Mouse (Mus musculus) E14TG2a.4 (cell line): ENCODE data around the gene Nfkb2.

ENCODE experiments used
- H3K27me3 ChIP-seq: 2 replicates; pipeline ENCODE4 v1.6.1; 2014; ENCODE audit warnings: low read length, control low read depth; ENCODE audit not compliant: insufficient read depth
- H3K36me3 ChIP-seq: 2 replicates; pipeline ENCODE4 v1.6.1; 2014; ENCODE audit warnings: low read length, control low read depth; ENCODE audit not compliant: insufficient read depth
- H3K4me1 ChIP-seq: replicated peaks from 2 replicates; pipeline ENCODE4 v1.6.1; 2014; ENCODE audit warnings: low read depth, low read length, control low read depth
- H3K4me3 ChIP-seq: replicated peaks from 2 replicates; pipeline ENCODE4 v1.5.1; 2014; ENCODE audit warnings: mild to moderate bottlenecking, low read length
- H3K9me3 ChIP-seq: 2 replicates; pipeline ENCODE4 v1.6.1; 2014; ENCODE audit warnings: low read length, control low read depth
- CTCF ChIP-seq: conservative IDR thresholded peaks from 2 replicates; pipeline ENCODE4 v1.5.1; 2014; ENCODE audit warnings: low read length
- NANOG ChIP-seq: IDR thresholded peaks from 2 replicates; pipeline ENCODE4 v1.6.1; 2014; ENCODE audit warnings: borderline replicate concordance, low read length, mixed read lengths
- POU5F1 ChIP-seq: IDR thresholded peaks from 2 replicates; pipeline ENCODE4 v1.6.1; 2014; ENCODE audit warnings: low read length, borderline replicate concordance

Gene Nfkb2

DNA sequence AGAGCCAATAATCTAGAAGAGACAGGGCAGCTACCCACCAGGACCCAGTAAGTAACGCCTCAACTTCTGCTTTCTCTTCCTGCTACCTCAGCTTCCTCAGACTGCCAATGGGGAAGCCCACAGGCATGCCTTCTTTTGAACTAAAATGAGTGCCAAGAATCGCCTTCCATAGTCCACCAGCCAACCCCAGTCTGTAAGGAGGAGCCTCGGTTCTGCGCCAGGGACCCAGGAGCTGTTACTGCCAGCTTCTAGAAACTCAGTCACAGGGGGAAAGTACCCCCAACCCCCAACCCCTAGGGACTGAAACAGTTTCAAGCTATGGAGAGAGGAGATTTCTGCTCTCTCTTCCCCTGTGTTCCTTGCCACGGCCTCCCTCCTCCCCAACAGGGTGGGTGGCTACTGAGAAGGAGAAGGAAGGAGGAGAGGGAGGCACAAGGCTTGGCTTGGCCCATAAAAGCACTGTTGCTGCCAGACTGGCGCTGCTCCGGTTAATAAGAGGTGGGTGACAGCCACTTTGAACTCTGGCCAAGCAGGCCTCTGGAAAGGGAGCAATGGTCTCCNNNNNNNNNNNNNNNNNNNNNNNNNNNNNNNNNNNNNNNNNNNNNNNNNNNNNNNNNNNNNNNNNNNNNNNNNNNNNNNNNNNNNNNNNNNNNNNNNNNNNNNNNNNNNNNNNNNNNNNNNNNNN, 35.3 kb downstream of the Nfkb2 start:
- Histone ChIP-seq H3K9me3 (no peaks in the 10 kb centered on the region), H3K27me3 (peaks cover 28% of the 10 kb centered on the region), H3K36me3 (peaks cover 13% of the 10 kb centered on the region), H3K4me1 (peaks cover 45% of the 10 kb centered on the region), H3K4me3 (peak overlapping the region; percentile 89)
- TF ChIP-seq POU5F1: no peak

GRCm38 (mm10) chr19:46344710-46345419, 40.7 kb downstream of the Nfkb2 start:
- Histone ChIP-seq H3K4me1 (peaks cover 32% of the 10 kb centered on the region), H3K36me3 (no peaks in the 10 kb centered on the region), H3K27me3 (peaks cover 74% of the 10 kb centered on the region), H3K9me3 (no peaks in the 10 kb centered on the region), H3K4me3 (no peak overlapping the region)
- TF ChIP-seq NANOG: peak; percentile 75; the same call in 1 of the 2 replicates
- no peak for TF ChIP-seq CTCF
- no peak for TF ChIP-seq POU5F1

- no peak for TF ChIP-seq POU5F1
- TF ChIP-seq NANOG: no peak
- Histone ChIP-seq H3K27me3 (peaks cover 84% of the 10 kb centered on the region), H3K4me1 (peaks cover 29% of the 10 kb centered on the region), H3K36me3 (no peaks in the 10 kb centered on the region), H3K4me3 (no peak overlapping the region), H3K9me3 (no peaks in the 10 kb centered on the region)
These were observed 43.0 kb downstream of the Nfkb2 start for GRCm38 (mm10) chr19:46347146-46347545.

DNA sequence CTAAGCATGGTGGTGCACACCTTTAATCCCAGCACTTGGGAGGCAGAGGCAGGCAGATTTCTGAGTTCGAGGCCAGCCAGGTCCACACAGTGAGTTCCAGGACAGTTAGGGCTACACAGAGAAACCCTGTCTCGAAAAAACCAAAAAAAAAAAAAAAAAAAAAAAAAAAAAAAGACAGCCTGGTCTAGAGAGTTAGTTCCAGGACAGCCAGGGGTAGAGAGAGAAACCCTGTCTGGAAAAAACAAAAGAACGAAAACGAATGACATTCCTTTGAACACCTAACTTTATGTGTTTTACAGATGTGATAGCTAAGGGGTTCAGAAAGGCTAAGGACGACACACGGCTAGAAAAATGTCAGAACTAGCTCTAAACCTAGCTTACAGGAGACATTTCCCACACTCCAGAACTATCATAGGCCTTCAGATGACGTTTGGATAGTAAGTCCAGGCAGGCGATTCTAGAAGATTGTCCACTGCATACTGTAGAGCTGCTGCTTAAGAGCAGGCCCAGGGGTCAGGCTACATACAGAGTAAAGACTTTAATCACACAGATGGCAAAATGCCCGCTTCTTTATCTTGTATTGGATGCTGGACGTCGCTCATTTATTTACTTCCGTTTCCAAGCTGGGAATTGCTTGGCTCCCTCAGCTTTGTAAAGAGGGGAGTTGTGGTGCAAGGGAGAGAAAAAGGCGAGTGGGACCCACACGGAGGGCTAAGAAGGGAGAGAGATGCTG, 44.0 kb downstream of the Nfkb2 start:
- TF ChIP-seq CTCF (no peak), POU5F1 (no peak), NANOG (no peak)
- H3K27me3 ChIP-seq: peaks cover 86% of the 10 kb centered on the region
- H3K36me3 ChIP-seq: no peaks in the 10 kb centered on the region
- peak overlapping the region; percentile 86 for H3K4me3 ChIP-seq
- H3K4me1 ChIP-seq: peaks cover 29% of the 10 kb centered on the region
- H3K9me3 ChIP-seq: no peaks in the 10 kb centered on the region

- H3K4me1 ChIP-seq: peaks cover 29% of the 10 kb centered on the region
- TF ChIP-seq NANOG: no peak
- TF ChIP-seq POU5F1: no peak
- TF ChIP-seq CTCF: no peak
- H3K9me3 ChIP-seq: no peaks in the 10 kb centered on the region
- peaks cover 78% of the 10 kb centered on the region for H3K27me3 ChIP-seq
- H3K4me3 ChIP-seq: peak overlapping the region; percentile 86
- H3K36me3 ChIP-seq: no peaks in the 10 kb centered on the region
These were observed 44.8 kb downstream of the Nfkb2 start for GRCm38 (mm10) chr19:46348761-46349458.

DNA sequence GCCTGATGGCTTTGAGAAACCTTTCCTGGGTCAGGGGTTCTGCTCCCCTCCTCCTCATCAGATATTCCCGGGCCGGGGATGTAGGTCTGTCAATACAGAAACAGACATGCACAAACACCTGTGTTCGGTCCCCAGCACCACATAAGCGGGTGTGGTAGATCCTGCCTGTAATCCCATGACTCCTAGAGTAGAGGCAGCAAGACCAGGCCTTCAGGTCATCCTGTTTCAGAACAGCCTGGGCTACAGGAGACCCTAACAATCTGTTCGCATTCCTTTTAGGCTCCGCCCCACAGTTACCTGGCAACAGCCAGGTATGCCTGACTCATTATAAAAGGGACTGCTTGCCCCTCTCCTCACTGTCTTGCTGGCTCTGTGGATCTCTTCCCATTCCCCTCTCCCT, 45.4 kb downstream of the Nfkb2 start:
- TF ChIP-seq NANOG (no peak), CTCF (no peak), POU5F1 (no peak)
- H3K36me3 ChIP-seq: no peaks in the 10 kb centered on the region
- H3K27me3 ChIP-seq: peaks cover 76% of the 10 kb centered on the region
- H3K4me1 ChIP-seq: peaks cover 26% of the 10 kb centered on the region
- H3K9me3 ChIP-seq: no peaks in the 10 kb centered on the region
- H3K4me3 ChIP-seq: peak overlapping the region; percentile 86

DNA sequence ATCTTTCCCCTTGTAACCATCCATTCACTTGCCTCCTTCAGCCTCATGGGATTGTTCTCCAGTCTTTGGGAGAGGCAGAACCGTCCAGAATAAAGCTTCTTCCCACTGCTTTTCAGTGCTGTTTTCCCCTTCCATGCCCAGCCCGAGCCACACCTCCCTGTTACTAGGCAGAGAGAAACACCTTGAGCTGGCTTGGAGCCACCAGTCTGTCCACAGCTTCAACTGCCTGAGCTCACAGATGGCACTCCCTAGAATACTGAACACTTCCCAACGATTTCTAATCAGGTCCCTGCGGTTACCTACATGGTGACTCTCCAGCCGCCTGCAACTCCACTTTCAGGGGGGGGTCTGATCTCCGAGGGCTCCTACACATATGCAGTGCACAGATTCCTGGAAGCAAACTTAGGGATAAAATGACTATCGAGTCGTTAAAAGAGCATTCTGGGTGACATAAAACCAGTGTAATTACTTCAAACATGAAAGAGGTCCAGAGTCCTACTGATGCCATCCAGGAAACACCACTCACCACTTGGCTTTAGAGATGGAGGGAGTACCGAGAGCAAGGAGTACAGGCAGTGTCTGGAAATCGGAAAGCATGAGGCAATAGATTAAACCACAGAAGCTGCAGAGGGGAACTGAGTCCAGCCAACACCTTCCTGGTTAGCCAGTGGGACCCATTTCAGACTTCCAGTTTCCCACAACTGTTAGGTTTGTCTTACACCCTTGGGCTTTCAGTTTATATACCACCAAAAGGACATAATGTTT, 46.2 kb downstream of the Nfkb2 start, which contains the start of gene 2310034G01Rik:
TSS of gene 2310034G01Rik (minus strand) at position 135 of the 765 bp plus-strand sequence.
- Histone ChIP-seq H3K4me3 (peak within 1 kb of the TSS; percentile 86), H3K9me3 (no peaks in the 10 kb centered on the region), H3K36me3 (no peaks in the 10 kb centered on the region), H3K4me1 (peaks cover 19% of the 10 kb centered on the region), H3K27me3 (peaks cover 69% of the 10 kb centered on the region)
- no peak for TF ChIP-seq CTCF
- no peak for TF ChIP-seq NANOG
- TF ChIP-seq POU5F1: no peak
